Mouse (Mus musculus) erythroid progenitor cell, adult 5-6 weeks (primary cell): ENCODE measurements around the gene Def8. TPM values are rescaled to one million over a fixed set of nuclear protein-coding genes. Genes with fewer than 3 reads are reported as not detected.

ENCODE experiments used
- ATAC-seq: replicated peaks from 2 replicates; pipeline ENCODE4 v1.8.0; 2016; ENCODE audit warnings: moderate number of reproducible peaks, mild to moderate bottlenecking, moderate TSS enrichment, inconsistent platforms; ENCODE audit not compliant: poor library complexity, low FRiP score, severe bottlenecking
- total RNA-seq, 2 experiments: library from RNA; stranded (forward) in 1 of 2; stranded (reverse) in 1 of 2; fragments of 150-400 nt in 1 of 2; fragments of 186-747, 209-891 nt in 1 of 2; gene quantifications; 2 replicates each; pipeline versions ENCODE4 v1.2.3 to v1.2.4; 2015 to 2017; ENCODE audit warnings: low replicate concordance in 2 of 2

Def8 gene
- total RNA-seq (2015; ENCODE audit: low replicate concordance) (8.8 and 15.1 TPM in 2 replicates), total RNA-seq (2017; ENCODE audit: low replicate concordance) (3.5 and 8.9 TPM in 2 replicates)

DNA sequence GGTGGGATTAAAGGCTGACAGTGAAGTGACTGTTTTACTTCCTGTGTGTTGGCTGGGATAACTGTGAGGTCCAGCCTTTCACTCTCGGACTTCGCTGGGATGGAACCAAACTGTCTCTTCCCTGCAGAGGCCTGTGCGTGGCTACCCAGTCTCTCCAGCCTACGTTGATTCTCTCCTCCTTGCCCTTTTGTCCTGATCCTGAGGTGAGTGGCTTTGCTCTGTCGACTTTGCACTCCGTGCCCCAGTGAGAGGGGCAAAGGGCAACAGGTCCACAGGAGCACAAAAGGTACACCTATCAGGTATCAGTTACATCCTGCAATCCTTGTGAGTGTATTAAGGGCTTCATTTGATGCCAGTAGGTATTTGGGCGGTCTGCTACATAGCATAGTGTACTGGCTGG lies at the start of gene Def8:
Def8 (plus strand) TSS at position 87 of the 400 bp plus-strand sequence.
- ATAC-seq, result no peak

DNA sequence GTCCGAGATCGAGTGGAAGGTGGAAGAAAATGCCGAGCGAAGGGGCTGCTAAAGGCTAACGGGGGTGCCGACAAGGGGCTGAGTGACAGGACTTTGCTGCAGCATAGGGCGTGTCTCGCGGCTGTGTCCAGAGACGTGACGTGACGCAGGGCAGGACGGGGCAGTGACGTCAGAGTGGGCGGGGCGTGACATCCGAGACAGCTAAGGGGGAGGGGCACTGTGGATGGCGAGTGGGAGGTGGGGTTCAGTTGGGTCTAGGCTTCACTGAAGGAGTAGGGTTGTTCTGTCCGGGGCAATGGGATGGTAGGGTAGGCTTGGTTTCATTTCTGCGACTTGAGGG lies 49.1 kb upstream of the Def8 start:
- ATAC-seq, result peak; percentile 88

DNA sequence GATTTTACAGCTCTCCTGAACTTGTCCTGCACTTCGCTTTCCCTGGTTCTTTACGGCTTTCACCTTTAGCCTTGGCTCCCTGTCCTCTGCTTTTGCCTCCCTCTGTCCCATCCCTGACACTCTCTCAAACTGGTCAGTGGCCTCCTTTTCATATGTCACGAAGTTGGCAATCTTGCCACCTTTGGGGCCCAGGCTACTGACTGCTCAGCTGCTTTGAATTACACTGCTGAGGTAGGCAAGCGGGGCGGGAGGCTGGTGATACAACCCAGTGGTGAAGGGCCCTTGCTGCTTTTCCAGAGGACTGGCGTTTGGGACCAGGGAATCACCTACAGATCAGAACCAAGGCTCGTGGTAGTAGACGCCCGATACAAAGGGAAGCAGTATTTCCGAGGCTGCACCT lies 47.6 kb upstream of the Def8 start:
- ATAC-seq, result no peak

DNA sequence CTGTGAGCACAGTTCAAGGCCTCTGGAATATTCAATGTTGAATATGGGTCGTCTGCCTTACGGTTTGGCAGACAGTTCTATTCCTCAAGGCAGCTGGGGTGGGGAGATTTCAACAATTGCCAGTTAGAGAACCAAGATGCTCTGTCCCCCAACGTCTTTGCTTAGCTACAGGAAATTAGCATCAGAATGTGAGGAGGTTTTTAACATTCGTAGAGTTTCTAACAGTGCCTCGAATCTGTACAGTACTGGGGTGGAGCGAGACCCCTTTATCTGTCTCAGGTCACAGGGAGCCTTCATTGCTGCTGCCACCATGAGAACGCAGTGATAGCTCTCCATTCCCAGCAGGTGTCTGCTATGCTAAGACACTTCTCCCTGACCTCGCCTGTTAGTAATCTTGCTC lies 47.2 kb upstream of the Def8 start:
- ATAC-seq, result no peak

DNA sequence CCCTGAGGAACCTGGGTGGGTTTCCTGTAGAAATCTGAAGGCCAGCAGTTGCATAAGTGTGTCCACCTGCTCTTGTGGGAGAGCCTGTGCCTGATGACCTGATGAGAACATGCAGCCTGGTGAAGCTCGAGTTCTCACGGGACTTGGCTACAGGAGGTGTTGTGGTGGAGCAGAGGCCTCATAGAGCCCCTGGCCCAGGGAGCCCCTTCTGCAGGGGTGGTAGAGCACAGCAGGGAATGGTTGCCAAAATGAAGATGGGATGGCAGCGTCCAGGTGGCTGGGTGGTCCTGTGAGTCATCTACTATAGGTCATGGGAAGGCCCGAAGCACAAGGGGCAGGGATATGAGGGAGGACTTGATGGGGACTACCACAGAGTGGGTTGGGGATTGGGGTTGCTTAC lies 41.6 kb upstream of the Def8 start:
- no peak for ATAC-seq

DNA sequence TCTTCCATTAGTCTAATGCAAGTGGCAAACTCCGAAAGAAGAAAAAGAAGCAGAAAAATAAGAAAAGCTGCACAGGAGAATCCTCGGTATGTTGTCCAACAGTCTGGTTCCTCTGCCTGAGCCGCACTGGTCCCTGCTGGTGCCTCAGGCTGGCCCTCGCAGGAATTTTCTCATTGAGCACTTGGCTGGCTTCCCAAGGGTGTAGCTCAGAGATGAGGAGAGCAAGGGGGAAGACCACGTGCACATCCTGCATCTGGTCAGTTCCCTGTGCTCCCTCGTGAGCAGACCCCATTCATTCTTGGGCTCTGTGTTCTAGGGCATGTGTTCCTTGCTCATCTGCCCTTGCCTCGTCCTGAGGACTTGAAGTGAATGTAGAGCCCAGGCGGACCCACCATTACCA lies 40.8 kb upstream of the Def8 start:
- no peak for ATAC-seq

DNA sequence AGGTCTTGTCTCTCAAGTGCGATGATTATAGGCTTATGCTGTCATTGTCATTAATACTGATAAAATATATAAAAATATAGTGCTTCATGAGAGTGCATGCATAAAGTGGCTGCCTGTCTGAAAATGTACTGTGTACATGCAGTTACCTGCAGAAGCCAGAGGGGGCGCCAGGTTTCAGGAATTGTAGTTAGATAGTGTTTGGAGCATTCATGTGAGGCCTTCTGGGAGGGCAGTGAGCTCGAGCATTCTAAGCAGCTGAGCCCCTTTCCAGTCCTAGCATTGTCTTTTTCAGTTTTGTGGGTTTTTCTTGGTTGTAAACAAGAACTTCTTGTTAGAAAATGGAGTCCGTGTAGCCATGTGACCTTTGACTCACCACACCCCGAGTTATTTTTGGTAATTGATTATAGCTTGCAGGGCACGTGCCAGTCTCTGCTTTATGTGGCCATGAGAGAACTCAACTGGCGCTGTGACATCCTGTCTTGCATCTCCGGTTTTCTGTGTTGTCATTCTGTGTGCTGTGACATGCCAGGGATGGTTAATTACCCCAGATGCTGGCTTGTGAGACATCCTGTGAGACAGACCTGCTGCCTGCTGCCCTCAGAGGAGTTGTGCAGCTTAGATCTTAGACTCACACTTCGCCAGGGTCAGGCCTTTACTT lies 38.3 kb upstream of the Def8 start:
- ATAC-seq, result no peak

DNA sequence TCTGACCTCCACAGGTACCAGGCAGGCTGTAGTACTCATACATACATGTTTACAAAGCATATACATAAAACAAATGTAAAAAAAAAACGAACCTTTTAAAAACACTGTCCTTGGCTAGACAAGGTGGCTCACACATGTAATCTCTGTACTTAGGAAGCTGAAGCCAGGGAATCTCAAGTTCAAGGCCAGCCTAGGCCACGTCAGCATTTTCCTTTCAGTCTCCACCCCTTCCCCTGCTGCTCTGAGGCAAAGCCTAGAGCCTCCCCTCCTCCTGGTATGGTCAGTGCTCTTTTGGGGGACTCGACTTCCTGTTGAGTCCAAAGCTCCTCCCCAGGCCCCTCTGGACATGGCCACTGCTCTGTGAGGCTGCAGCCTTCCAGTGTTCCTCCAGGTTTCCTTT lies 36.3 kb upstream of the Def8 start:
- ATAC-seq, result no peak

DNA sequence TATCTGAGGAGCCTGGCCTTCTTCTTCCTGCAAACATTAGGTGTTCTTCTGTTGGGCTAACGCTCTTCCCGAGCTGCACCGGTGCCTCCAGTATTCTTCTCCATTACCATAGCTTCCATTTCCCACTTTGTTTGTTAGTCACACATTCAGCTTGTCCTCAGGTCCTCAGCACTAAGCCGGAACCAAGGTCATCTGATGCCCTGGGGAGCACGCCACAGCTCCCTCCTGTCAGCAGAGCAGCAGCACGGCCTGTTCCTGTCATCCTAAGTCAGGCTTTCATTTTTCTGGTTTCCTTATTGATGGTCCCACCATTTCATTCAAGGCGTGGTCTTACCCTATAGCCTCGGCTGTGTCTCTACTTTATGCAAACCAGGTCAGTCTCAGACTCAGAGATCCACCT lies 35.5 kb upstream of the Def8 start:
- no peak for ATAC-seq

DNA sequence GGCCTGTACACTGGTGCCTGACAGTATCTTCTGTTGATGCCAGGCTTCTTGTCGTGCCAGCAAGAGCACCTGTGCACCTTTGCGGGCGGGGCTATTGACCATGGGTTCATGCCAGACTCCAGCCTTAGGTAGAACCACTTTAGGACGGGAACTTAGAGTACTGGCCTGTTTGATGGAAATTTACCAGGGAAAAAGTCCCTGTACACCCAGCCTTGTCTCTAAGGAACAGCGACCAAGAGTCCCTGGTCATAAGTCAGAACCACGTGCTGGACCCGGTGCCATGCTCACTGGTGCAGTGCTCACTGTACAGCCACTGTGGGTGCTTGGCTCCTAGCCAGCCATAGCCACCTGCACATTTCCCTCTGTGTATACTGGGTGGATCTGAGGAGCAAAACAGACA lies 34.3 kb upstream of the Def8 start:
- no peak for ATAC-seq

DNA sequence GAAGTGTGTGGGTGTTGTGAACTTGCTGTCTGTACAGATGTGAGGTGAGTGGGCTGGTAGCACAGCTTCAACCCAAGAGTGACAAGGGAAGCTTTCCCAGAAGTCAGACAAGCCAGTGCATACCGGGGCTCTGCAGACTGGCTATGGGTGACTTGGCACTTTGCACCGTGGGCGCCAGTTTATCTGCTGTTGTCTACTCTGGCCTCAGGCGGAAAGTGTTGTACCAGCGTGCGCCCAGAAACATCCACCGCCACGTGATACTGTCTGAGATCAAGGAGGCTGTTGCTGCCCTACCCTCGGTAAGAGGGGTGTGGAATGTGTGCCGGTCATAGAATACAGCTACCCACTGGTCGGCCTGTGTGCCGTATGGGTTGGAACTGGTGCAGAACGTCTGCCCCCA lies 25.0 kb upstream of the Def8 start:
- ATAC-seq, result no peak

DNA sequence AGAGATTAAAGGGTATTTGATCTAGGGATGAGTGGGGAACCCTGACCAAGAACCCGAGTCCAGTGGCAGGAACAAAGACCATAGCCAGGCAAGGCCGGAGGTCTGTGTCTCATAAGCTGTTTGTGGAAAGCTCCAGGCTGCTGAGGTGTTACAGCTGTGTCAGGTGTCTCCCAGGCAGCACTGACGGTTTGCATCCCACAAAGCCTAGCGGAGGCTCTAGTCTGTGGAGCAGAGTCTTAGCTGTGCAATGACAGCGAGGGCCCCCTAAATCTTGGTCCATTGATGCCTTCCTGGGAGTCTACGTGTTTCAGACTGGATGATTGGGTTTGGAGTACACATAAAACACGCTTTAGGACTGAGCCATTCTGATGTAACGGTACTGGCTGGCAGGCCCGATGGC lies 21.4 kb upstream of the Def8 start:
- no peak for ATAC-seq

DNA sequence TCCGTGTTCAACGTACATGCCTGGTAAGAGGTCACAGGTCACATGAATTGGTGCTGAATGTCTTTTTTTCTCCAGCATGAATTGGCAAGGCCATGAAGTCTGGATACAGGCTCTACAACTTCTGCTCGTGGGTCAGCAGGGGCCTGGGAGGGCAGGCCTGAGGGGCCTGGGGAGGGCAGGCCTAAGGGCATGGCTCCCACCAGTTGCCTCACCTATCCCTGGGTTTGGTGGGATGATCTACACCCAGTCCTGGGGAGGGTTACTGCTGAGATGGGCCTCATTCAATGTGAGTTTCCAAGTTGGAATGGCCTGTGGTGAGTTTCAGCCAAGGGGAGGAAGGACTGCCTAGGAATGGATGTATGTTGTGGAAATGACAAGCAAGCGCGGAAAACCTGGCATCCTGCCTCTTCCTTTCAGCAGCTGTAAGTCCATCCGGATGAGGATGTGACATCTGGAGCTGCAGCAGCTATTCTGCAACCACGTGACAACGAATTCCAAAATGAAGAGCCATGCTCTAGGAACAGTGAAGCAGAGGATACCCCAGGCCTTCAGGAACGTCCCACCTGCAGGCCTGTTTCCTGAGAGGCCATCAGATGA lies 20.5 kb upstream of the Def8 start:
- ATAC-seq, result no peak

DNA sequence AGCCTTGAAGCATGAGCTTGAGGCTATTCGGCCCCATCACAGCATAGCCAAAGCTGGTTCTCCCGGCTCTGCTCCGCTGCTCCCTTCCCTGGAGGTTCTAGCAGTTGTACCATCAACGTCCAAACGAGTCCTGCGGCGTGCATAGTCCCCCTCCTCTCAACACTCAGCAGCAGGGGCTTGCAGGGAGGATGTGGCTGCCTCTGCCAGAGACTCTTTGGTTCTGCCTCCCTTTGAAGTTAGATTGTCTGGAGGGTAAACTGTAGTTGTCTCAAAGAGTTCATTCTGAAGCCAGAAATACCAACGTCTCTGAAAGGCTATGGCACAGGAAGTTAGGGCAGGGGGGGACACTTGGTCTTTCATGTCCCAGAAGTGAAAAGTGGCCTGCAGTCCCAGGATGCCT lies 18.8 kb upstream of the Def8 start:
- no peak for ATAC-seq

DNA sequence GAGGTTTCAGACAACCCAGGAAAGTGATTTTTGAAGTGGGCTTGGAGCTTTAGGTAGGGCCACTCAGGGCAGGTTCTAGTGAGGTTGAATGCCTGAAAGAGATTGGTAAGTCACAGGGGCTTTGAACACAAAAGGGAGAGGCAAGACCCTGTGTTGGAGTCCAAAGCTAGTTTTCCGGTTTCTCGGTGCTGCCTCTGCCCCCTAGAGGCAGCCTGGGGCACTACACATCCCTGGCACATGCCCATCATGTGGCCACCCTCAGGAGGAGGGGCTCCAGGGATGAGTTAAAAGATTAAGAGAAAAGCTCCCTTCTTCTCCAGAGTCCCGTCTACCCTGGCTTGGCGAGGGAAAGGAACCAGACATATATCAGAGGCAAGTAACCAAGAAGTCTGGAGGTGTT lies 16.5 kb upstream of the Def8 start, which contains the start of gene Mc1r:
Mc1r (plus strand) TSS at position 322 of the 400 bp plus-strand sequence.
- ATAC-seq, result peak; percentile 56; the same call in 1 of the 2 replicates

DNA sequence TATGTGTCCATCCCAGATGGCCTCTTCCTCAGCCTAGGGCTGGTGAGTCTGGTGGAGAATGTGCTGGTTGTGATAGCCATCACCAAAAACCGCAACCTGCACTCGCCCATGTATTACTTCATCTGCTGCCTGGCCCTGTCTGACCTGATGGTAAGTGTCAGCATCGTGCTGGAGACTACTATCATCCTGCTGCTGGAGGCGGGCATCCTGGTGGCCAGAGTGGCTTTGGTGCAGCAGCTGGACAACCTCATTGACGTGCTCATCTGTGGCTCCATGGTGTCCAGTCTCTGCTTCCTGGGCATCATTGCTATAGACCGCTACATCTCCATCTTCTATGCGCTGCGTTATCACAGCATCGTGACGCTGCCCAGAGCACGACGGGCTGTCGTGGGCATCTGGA lies 15.7 kb upstream of the Def8 start:
- no peak for ATAC-seq

DNA sequence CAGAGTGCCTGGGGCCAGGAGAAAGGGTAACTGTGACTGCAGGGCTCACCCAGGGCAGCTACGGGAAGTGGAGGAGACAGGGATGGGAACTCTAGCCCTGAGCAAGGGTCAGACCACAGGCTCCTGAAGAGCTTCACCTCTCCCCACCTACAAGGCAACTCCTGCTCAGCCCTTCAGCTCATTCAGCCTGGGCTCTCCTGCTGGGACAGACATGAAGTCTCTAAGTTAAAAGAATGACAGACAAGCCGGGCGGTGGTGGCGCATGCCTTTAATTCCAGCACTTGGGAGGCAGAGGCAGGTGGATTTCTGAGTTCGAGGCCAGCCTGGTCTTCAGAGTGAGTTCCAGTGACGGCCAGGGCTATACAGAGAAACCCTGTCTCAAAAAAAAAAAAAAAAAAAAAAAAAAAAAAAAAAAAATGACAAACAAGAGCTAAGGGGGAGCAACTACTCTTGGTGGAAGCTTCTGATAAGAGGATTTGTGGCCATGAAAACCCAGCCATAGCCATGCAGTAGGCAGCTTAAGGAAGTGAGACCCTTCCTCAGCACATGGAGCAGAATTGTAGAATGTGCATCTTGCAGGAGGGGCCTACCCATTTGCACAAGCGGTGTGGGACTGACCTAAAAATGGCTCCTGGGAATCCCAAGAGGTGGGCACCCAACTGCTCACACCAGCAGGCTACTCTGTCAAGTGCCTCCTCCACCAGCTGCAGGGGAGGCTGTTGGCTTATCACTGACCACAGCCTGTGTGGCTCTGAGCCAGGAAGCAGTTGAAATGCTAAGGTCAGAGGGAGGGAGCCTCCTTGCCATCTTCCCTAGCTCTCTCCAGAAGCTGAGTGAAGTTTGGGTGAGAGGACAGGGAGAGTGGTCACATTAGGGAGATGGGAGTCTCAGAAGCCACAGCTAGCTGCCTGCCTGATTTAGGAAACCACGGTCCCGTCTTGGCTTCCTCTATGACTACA lies 14.5 kb upstream of the Def8 start:
- peak; percentile 76 for ATAC-seq

DNA sequence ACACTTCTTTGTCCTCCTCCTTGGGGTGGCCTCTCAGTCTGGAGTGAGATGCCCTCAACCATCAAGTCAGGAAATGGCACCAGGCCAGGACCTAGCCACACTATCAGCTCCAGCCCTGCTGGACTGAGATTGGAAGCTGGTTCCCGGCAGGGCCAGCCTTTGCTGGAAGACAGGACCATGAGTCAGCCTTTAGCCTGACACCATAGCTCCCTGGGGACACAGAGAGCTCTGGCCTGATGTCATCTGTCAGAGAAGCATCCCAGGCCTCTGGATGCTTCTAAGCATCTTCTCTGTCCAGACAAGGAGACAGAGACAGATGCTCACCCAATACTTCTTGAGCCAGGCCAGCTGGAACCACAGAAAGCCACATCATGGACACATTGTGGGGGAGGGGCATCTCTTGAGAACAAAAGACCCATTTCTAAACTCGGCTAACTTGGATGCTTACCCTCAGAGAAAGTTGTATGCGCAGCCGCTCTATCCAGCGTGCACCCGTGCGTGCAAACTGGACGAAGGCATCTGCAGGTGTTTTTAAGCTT lies 13.2 kb upstream of the Def8 start:
- ATAC-seq, result no peak

DNA sequence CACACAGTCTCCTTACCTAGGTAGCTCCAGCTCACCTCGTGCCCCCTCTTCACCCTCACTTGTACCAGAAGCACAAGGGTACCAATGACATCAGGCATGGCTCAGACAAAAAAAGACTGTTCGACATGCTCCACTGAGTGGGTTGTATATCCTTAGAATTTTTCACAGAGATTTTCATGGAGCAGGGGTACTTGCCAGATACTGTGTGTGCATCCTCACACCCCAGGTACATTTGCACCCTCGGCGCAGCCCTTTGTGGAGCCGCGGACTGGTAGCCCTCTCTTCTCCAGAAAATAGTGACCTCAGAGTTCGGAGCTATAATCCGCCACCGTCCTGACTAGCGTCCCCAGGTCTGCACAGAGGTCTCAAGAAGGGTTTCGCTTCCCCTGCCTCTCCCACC lies 12.5 kb upstream of the Def8 start:
- no peak for ATAC-seq

DNA sequence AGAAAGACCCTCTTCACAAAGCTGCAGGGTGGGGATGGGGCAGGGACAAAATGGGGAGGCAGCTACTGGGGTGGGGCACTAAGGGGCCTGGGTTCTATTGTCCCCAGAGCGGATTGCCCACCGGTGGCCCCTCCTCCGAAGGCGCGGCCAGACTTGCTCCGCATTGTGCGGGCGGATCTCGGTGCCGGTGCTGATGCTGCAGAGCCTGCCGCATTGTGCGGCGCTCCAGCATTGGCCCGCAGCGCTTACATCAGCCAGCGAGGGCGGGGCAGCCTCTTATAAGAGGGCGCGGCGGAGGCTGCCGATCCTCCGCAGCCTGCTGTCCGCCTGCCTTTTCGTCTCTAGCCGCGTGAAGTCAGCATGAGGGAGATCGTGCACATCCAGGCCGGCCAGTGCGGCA lies 12.1 kb upstream of the Def8 start, which contains the start of gene Tubb3:
Tubb3 (plus strand) TSS at position 179 of the 400 bp plus-strand sequence.
- peak; percentile 64 for ATAC-seq
